Mouse (Mus musculus) midbrain, embryonic 12.5 days (tissue): ENCODE data around the gene Elmo1. TPM values are rescaled to one million over a fixed set of nuclear protein-coding genes. Genes with fewer than 3 reads are reported as not detected.

Experiments used
- ATAC-seq: fragments of 200-750 bp; cut with Nextera tagmentation; 2 replicates; pipeline ENCODE4 v1.8.0; 2017; ENCODE audit warnings: low read depth, moderate TSS enrichment, moderate library complexity; ENCODE audit not compliant: low FRiP score
- H3K27ac ChIP-seq: fragments of 300-500 bp; sonication (generic); replicated peaks from 2 replicates; pipeline ENCODE4 v1.5.1; 2016; ENCODE audit warnings: mild to moderate bottlenecking
- H3K27me3 ChIP-seq: fragments of 300-500 bp; sonication (generic); 2 replicates; pipeline ENCODE4 v1.6.1; 2016; ENCODE audit warnings: mild to moderate bottlenecking
- H3K36me3 ChIP-seq: fragments of 300-500 bp; sonication (generic); 2 replicates; pipeline ENCODE4 v1.6.1; 2016
- H3K4me1 ChIP-seq: fragments of 300-500 bp; sonication (generic); 2 replicates; pipeline ENCODE4 v1.6.1; 2016
- H3K4me2 ChIP-seq: fragments of 300-500 bp; sonication (generic); replicated peaks from 2 replicates; pipeline ENCODE4 v1.6.1; 2016; ENCODE audit warnings: mild to moderate bottlenecking, moderate library complexity
- H3K4me3 ChIP-seq: fragments of 300-500 bp; sonication (generic); 2 replicates; pipeline ENCODE4 v1.5.1; 2016; ENCODE audit warnings: mild to moderate bottlenecking
- H3K9ac ChIP-seq: fragments of 300-500 bp; sonication (generic); replicated peaks from 2 replicates; pipeline ENCODE4 v1.6.1; 2016; ENCODE audit warnings: mild to moderate bottlenecking, moderate library complexity
- H3K9me3 ChIP-seq: fragments of 300-500 bp; sonication (generic); 2 replicates; pipeline ENCODE4 v1.6.1; 2016; ENCODE audit warnings: mild to moderate bottlenecking
- whole genome bisulfite sequencing: fragments of 180-500 bp; shearing (Covaris S2); methylation state at CpG from one replicate; pipeline ENCODE4 v1.1.7; 2016; 5-methylcytosine and 5-hydroxymethylcytosine counted together
- polyA plus RNA-seq: library from polyadenylated mRNA; unstranded; fragments of >200 nt; fragmentation: Nextera tagmentation; extraction: Ambion mirVana; gene quantifications from 2 replicates; pipeline ENCODE4 v1.2.1, GENCODE M21; 2016

The Elmo1 gene
- polyA plus RNA-seq, 1 experiment from 2014 or later, result 25.5 TPM

DNA sequence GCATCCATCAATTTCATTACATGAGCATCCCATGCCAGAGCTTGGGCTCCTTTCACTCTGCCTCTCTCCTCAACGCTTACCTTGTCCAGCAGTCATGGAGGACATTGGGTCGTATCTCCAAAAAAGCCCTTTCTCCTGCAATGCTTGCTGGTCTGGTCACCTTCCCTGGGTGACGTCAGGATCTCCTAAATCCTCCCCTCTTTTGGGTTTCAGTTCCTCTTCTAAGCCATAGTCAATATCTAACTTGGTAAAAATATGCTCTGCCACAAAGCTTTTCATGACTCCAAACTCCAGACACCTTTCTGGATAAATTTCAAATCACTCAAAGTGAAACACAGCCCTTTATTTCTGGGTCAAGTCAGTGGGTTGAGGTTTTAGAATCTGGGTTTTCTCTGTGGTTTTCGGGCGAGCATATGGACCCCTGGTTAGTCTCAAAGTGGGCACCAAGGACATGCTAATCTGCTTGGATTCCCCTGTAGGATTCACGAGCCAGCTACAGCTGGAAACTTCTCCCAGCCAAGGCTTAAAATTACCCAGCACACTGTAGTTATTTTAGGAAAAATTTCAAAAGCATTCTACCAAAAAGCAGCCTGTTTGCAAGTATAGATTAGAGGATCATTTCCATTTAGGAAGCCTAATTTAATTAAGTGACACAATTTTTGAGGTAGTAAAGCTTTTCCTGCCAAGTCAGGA lies 403.8 kb downstream of the Elmo1 start:
- H3K36me3 ChIP-seq, result no peaks in the 10 kb centered on the region
- H3K9me3 ChIP-seq, result no peaks in the 10 kb centered on the region
- H3K27ac ChIP-seq, result no peak overlapping the region
- 88% methylated on average over 6 of the region's 6 CpGs for WGBS
- no peaks in the 10 kb centered on the region for H3K4me1 ChIP-seq
- no peak overlapping the region for H3K4me3 ChIP-seq
- no peaks in the 10 kb centered on the region for H3K27me3 ChIP-seq
- no peak overlapping the region for H3K4me2 ChIP-seq
- ATAC-seq, result no peak
- no peak overlapping the region for H3K9ac ChIP-seq

DNA sequence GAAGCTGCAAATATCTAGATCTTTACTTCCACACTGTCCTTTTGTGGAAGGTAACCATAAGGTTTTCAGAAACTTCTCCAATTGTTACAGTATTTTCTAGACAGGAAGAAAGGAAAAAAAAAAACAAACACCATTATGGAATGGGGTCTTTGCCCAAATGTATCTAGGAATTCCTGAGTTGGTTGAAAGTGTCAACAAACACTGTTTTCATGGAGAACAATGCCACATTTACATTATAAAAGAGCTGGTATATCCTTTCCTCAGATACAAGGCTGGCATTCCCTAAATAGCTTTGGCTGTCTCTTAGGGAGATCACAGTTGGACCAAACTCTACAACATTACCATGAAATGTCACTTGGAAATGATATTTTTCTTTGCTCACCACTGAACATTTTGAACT lies 411.5 kb downstream of the Elmo1 start:
- no peak overlapping the region for H3K4me3 ChIP-seq
- H3K27me3 ChIP-seq, result no peaks in the 10 kb centered on the region
- H3K9ac ChIP-seq, result no peak overlapping the region
- 0 out of 2 replicates have a peak, but pooled peaks cover under 1% of the 10 kb centered on the region for H3K4me1 ChIP-seq
- H3K4me2 ChIP-seq, result no peak overlapping the region
- no peaks in the 10 kb centered on the region for H3K9me3 ChIP-seq
- ATAC-seq, result no peak
- no peak overlapping the region for H3K27ac ChIP-seq
- H3K36me3 ChIP-seq, result no peaks in the 10 kb centered on the region

DNA sequence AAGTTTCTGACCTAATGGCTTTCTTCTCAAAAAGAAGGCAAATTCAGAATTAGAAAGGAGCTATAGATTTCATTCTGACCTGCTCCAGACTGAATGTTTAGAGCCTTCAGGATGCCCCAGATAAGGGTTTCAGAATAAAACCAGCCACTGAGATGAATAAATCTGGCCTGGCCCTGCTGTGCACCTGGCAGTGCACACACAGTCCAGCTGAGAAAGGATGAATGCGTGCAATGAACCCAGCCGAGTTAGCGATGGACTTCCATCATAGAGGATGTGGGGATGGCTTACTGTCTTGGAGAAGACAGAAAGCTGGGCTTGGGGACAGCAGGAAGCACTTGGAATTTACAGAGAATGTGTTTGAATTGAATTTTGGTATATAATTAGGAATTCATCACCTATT lies 413.0 kb downstream of the Elmo1 start:
- Histone ChIP-seq H3K4me1 (peaks cover 6% of the 10 kb centered on the region; the same call in 1 of the 2 replicates), H3K9me3 (no peaks in the 10 kb centered on the region), H3K9ac (no peak overlapping the region), H3K27ac (no peak overlapping the region), H3K4me3 (no peak overlapping the region), H3K36me3 (no peaks in the 10 kb centered on the region), H3K27me3 (no peaks in the 10 kb centered on the region), H3K4me2 (no peak overlapping the region)
- no peak for ATAC-seq
- WGBS, result 66% methylated on average over 3 of the region's 3 CpGs

DNA sequence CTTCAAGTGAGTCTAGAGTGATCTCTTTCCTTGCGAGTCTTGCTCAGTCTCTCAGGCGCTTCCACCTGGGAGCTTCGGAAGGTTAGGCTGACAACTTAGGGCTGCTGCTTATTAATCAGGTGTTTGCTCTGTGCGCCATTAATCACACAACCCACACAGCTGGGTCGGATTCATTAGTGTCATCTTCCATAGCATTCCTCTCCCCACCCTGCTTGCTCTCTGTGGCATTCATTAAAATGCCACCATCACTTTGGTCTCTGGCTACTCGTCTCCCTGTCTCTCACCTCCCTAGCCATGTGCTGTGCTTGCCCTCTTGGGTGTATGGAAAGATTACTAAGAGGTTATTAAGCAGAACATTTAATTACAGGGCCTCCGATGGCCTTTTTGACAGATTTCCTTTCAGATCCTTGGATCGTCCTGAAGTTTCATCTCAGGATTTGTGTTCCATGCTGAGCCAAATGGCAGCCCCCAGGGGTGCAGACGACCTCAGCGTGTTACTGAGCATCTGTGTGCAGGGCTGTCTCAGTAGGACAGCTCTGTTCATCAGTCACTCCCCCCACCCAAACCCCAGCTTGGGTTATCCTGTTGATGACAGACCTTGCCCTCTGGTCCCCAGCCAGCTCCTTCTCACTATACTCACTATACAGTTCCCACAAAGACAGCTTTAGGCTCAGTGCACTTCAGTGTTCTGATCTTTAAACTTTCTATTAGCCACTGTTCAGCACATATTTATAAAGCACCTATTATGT lies 417.2 kb downstream of the Elmo1 start:
- Histone ChIP-seq H3K9ac (no peak overlapping the region), H3K36me3 (no peaks in the 10 kb centered on the region), H3K4me3 (no peak overlapping the region), H3K9me3 (no peaks in the 10 kb centered on the region), H3K27ac (no peak overlapping the region), H3K4me1 (peaks cover 10% of the 10 kb centered on the region; the same call in 1 of the 2 replicates), H3K4me2 (no peak overlapping the region), H3K27me3 (no peaks in the 10 kb centered on the region)
- peak; percentile 80 for ATAC-seq
- 55% methylated on average over 10 of the region's 10 CpGs for WGBS

DNA sequence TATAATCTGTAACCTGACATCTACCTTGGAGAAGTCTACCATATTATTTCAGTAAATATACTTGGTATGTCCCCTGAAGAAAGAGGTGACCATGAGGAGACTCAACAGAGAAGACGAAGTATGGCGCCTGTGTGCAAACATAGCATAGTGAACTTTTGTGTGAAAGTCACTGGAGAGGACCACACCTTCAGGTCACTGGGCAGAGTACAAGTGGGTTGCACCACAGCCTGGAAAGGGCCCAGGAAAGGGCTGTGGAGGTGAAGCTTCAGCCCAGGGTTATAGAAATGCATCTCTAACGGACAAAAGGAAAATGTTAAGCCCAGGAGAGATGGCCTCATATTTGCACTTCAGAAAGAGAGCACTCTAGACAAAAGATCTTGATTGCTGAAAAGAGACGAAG lies 420.6 kb downstream of the Elmo1 start:
- H3K9ac ChIP-seq, result no peak overlapping the region
- 94% methylated on average over 4 of the region's 4 CpGs for WGBS
- H3K4me1 ChIP-seq, result peaks cover 13% of the 10 kb centered on the region; the same call in 1 of the 2 replicates
- no peaks in the 10 kb centered on the region for H3K36me3 ChIP-seq
- no peak overlapping the region for H3K4me3 ChIP-seq
- ATAC-seq, result no peak
- H3K4me2 ChIP-seq, result no peak overlapping the region
- H3K9me3 ChIP-seq, result no peaks in the 10 kb centered on the region
- no peak overlapping the region for H3K27ac ChIP-seq
- no peaks in the 10 kb centered on the region for H3K27me3 ChIP-seq

DNA sequence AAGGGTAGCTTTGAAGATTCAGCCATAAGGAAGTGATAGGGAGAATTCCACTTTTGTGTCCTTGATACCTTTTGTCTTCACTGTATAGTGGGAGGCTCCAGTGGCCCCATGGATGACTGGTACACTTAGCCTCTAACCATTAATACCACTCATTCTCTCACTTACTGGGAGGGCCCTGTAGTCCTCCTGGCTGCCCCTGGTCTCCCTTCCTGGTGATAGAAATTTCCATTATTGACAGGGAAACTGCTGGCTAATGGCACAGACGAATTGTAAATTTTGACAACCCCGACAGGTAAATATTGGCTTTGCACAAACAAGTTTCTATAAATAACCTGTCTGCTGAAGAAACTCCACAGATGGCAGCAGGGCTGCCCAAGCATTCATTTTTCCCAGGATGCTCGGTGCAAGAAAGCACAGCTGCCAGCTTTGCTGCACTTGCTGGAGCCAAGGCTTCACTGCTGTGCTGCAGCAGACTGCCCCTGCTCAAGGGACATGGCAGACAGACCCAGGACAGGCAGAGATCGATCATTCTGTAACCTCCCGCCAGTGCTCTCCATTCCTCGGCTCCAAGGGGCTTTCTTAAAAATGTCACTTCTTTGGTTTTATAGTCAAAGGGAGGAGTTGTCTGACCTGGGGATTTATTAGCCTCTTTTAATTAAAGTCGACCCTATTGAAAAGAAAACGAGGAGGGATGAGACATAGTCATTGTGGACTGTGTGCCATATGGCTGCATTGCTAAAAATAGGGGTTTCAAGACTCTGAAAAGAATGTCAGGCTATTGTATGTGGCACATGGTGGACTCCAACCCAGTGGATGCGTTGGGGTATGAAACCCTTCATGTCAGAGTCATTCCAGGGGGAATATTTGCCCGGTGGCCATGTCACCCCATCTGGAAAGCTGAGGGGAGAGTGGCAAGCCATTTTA lies 422.2 kb downstream of the Elmo1 start:
- ATAC-seq, result peak; percentile 53; the same call in 1 of the 2 replicates
- H3K9ac ChIP-seq, result no peak overlapping the region
- H3K4me1 ChIP-seq, result 0 out of 2 replicates have a peak, but pooled peaks cover 8% of the 10 kb centered on the region
- WGBS, result 62% methylated on average over 10 of the region's 10 CpGs
- no peaks in the 10 kb centered on the region for H3K9me3 ChIP-seq
- no peak overlapping the region for H3K4me3 ChIP-seq
- no peak overlapping the region for H3K4me2 ChIP-seq
- H3K27ac ChIP-seq, result no peak overlapping the region
- H3K36me3 ChIP-seq, result no peaks in the 10 kb centered on the region
- no peaks in the 10 kb centered on the region for H3K27me3 ChIP-seq

DNA sequence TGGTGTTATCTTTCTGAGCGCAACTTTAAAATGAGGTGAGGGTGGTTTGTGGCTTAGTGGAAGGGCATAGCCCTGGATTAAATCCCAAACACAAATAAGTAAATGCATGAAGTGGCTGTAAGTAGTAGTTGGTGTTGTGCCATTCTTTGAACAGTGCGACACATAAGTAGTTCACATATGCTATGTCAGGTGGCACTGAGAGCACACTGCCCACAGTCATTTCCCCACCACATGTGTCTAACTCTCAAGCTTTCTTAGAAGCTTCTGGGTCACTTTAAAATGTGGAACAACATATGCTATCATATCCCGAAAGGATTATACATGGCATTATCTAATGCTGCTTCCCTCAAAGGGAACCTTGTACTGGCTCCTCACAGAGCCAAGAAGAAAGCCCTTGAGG lies 424.3 kb downstream of the Elmo1 start:
- no peak for ATAC-seq
- Histone ChIP-seq H3K4me2 (no peak overlapping the region), H3K9me3 (no peaks in the 10 kb centered on the region), H3K4me3 (no peak overlapping the region), H3K27me3 (no peaks in the 10 kb centered on the region), H3K27ac (no peak overlapping the region), H3K4me1 (0 out of 2 replicates have a peak, but pooled peaks cover 8% of the 10 kb centered on the region), H3K36me3 (no peaks in the 10 kb centered on the region), H3K9ac (no peak overlapping the region)
- WGBS, result 94% methylated on average over 3 of the region's 3 CpGs

DNA sequence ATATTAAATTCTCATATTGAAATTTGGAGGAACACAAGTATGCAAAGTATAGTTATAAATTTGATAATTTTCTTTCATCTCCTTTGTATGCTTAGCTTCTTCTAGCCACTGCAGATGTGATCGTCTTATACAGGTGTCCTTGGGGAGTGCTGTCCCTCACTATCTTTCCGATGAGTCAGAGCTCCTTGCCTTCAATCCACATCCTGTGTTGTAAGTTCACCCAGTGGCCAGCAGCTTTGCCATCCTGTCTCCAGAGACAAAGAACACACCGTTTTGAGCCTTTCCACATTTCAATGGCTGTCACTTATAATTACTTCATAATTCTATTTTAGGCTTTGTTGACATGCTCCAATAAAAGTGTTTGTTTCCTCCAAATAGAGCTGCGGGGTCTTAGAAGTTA lies 425.7 kb downstream of the Elmo1 start:
- Histone ChIP-seq H3K9ac (no peak overlapping the region), H3K4me2 (no peak overlapping the region), H3K27me3 (no peaks in the 10 kb centered on the region), H3K36me3 (no peaks in the 10 kb centered on the region), H3K9me3 (no peaks in the 10 kb centered on the region), H3K4me3 (no peak overlapping the region), H3K4me1 (0 out of 2 replicates have a peak, but pooled peaks cover 8% of the 10 kb centered on the region), H3K27ac (no peak overlapping the region)
- no peak for ATAC-seq
- 80% methylated on average over 4 of the region's 4 CpGs for WGBS

DNA sequence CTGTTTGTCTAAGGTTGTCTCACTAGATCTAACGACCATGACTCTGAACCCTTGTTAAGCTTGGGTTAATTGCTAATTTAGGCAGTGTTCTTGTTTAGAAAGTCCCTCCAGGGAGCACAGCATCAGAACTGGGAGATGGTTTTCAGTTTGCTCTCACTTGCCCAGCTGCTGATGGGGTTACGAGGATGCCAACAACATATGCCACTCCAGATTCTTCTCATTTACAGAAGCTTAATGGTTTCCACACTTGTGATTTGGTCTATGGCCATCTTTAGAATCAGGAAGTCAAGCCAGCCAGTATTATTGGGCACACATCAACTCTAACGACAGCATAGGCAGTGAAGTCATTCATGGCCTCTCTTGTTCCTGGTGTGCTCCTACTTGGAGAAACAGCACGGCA lies 427.3 kb downstream of the Elmo1 start:
- Histone ChIP-seq H3K4me3 (no peak overlapping the region), H3K4me1 (0 out of 2 replicates have a peak, but pooled peaks cover 3% of the 10 kb centered on the region), H3K27ac (no peak overlapping the region), H3K9me3 (no peaks in the 10 kb centered on the region), H3K36me3 (no peaks in the 10 kb centered on the region), H3K4me2 (no peak overlapping the region), H3K27me3 (no peaks in the 10 kb centered on the region), H3K9ac (no peak overlapping the region)
- 85% methylated on average over 4 of the region's 4 CpGs for WGBS
- no peak for ATAC-seq

DNA sequence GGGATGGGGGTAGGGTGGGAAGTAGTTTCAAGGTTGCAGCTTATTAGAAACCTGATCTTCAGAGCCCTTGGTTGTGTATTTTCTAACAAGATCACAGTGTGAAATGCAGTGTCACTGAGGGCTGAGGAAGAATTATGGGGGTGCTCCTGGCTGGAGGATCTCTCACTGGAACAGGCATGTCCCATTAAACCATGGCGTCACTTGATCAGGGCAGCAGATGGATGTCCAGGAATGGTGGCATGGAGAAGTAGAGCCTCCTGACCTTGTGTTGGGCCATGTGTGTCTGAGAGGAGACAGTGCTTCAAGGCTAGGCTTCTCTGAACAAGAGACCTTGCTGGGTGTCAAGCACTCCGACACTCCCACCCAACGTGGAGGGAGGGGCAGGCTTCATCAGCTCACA lies 431.1 kb downstream of the Elmo1 start:
- H3K4me2 ChIP-seq, result no peak overlapping the region
- ATAC-seq, result no peak
- no peaks in the 10 kb centered on the region for H3K4me1 ChIP-seq
- no peak overlapping the region for H3K27ac ChIP-seq
- H3K36me3 ChIP-seq, result no peaks in the 10 kb centered on the region
- H3K4me3 ChIP-seq, result no peak overlapping the region
- WGBS, result 84% methylated on average over 3 of the region's 3 CpGs
- no peak overlapping the region for H3K9ac ChIP-seq
- no peaks in the 10 kb centered on the region for H3K27me3 ChIP-seq
- H3K9me3 ChIP-seq, result no peaks in the 10 kb centered on the region

DNA sequence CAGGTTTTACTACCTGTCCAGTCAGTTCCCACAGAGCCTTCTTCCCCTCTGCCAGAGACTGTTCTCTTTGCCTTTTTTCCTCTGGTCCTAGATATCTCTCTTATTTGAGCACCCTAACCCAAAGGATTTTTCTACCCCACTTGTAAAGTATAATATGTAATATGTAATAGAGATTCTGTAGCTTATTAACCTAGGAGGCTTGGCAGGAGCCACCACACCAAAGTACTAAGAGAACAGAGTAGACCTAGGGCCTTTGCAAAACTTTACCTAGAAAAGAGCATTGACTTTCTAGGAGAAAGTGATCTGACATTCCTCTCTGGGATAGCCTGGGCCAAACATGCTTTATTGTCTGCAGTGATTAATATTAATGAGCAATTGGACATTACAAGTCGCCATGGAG lies 433.3 kb downstream of the Elmo1 start:
- H3K9ac ChIP-seq, result no peak overlapping the region
- no peaks in the 10 kb centered on the region for H3K36me3 ChIP-seq
- no peak for ATAC-seq
- 85% methylated on average over 1 of the region's 1 CpGs for WGBS
- no peaks in the 10 kb centered on the region for H3K9me3 ChIP-seq
- no peaks in the 10 kb centered on the region for H3K27me3 ChIP-seq
- no peak overlapping the region for H3K4me2 ChIP-seq
- no peaks in the 10 kb centered on the region for H3K4me1 ChIP-seq
- no peak overlapping the region for H3K27ac ChIP-seq
- no peak overlapping the region for H3K4me3 ChIP-seq

DNA sequence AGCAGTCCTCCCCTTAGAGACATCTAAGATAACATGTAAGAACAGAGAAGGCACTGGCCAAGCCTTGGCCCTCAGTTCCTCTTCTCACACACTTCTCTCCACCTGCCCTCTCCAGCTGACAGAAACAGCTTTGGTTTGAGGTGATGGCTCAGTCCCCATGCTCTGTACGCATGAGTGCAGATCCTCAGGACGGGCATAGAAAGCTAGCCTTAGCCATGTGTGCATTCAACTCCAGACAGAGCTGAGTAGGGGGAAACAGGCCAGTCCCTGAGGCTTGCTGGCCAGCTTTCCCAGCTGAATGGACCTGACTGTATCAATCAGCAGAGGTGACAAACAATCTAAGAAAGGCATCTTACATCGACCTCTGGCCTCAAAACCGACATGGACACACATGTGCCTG lies 435.4 kb downstream of the Elmo1 start:
- H3K9ac ChIP-seq, result no peak overlapping the region
- no peak overlapping the region for H3K27ac ChIP-seq
- 76% methylated on average over 4 of the region's 4 CpGs for WGBS
- H3K36me3 ChIP-seq, result no peaks in the 10 kb centered on the region
- no peak for ATAC-seq
- no peaks in the 10 kb centered on the region for H3K4me1 ChIP-seq
- no peaks in the 10 kb centered on the region for H3K27me3 ChIP-seq
- no peaks in the 10 kb centered on the region for H3K9me3 ChIP-seq
- H3K4me3 ChIP-seq, result no peak overlapping the region
- H3K4me2 ChIP-seq, result no peak overlapping the region
